16 mouse cellular contexts compared by ENCODE assay signal in the genomic region with DNA sequence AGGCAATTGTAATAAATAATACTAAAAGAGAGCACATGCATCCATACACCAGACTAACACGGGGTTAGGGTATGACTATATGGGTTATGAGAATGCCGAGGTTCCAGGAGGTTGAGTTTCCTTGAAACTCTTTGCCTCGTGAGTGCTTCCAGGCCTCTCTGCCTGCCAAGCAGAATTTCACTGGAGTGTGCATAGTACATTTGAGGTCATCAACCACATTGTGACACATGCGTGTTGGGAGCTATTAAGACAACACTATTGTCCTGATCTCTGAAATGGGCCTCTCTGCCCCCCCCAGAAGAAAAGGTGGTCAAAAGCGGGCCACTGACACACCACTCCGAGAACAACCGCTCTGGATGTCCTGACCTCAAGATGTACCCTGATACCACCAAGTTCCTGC.
"Had no signal": no experiment of that assay in that cellular context is flagged by ENCODE, and none has a peak within 500 bp of the region (broad histone marks: within the 10 kb centered on the region; RNA-seq: fewer than 3 reads in every experiment).

No protein-coding gene starts in this region.

- H3K4me2 ChIP-seq: lung, embryonic 15.5 days; midbrain, embryonic 11.5 days; midbrain, embryonic 13.5 days; midbrain, embryonic 15.5 days; neural tube, embryonic 12.5 days had no signal

- ATAC-seq: lung, postnatal 0 days; midbrain, embryonic 13.5 days; midbrain, embryonic 15.5 days had no signal

- H3K4me1 ChIP-seq: lung, embryonic 15.5 days; megakaryocyte, embryonic 14.5 days; midbrain, embryonic 15.5 days; neural tube, embryonic 12.5 days had no signal

- H3K9me3 ChIP-seq: lung, embryonic 15.5 days; midbrain, embryonic 13.5 days; midbrain, embryonic 15.5 days; neural tube, embryonic 12.5 days had no signal

- H3K27me3 ChIP-seq: lung, embryonic 15.5 days; megakaryocyte, embryonic 14.5 days; midbrain, embryonic 13.5 days; midbrain, embryonic 15.5 days; neural tube, embryonic 12.5 days had no signal

- H3K36me3 ChIP-seq: lung, embryonic 15.5 days; midbrain, embryonic 13.5 days; midbrain, embryonic 15.5 days; neural tube, embryonic 12.5 days had no signal

- DNase-seq: lung, adult 2 months; lung, postnatal 14 days; lung, postnatal 36 days; right cerebral cortex, postnatal 14 days; spleen, adult 18-20 months; thymus, adult 18-20 months; thymus, postnatal 14 days; thymus, postnatal 36 days had no signal

- H3K27ac ChIP-seq: lung, embryonic 15.5 days; macrophage; midbrain, embryonic 13.5 days; midbrain, embryonic 15.5 days; neural tube, embryonic 12.5 days had no signal

- H3K4me3 ChIP-seq: lung, embryonic 15.5 days; megakaryocyte, embryonic 14.5 days; midbrain, embryonic 13.5 days; midbrain, embryonic 15.5 days; neural tube, embryonic 12.5 days had no signal

- H3K9ac ChIP-seq: lung, embryonic 15.5 days; midbrain, embryonic 13.5 days; midbrain, embryonic 15.5 days; neural tube, embryonic 12.5 days had no signal
